Mouse (Mus musculus) limb, embryonic 11.5 days (tissue): Measurements from ENCODE around the gene Tbata. TPM values are rescaled to one million over a fixed set of nuclear protein-coding genes. Genes with fewer than 3 reads are reported as not detected.

Experiments used
- ATAC-seq: fragments of 200-750 bp; cut with Nextera tagmentation; 2 replicates; pipeline ENCODE4 v1.8.0; 2017; ENCODE audit warnings: low read depth; ENCODE audit not compliant: insufficient number of reproducible peaks, low FRiP score, low TSS enrichment
- DNase-seq: peaks from one replicate; pipeline ENCODE4 v3.0.0-alpha.2; 2015; ENCODE audit warnings: low spot score
- H3K27ac ChIP-seq: fragments of 300-500 bp; sonication (generic); replicated peaks from 2 replicates; pipeline ENCODE4 v1.5.1; 2014; ENCODE audit warnings: low read depth, mild to moderate bottlenecking, low read length
- H3K27me3 ChIP-seq: fragments of 300-500 bp; sonication (generic); 2 replicates; pipeline ENCODE4 v1.6.1; 2014; ENCODE audit warnings: mild to moderate bottlenecking, low read length, mixed read lengths; ENCODE audit not compliant: control insufficient read depth, insufficient read depth
- H3K36me3 ChIP-seq: fragments of 300-500 bp; sonication (generic); 2 replicates; pipeline ENCODE4 v1.6.1; 2014; ENCODE audit warnings: mild to moderate bottlenecking, low read length, moderate library complexity, mixed read lengths; ENCODE audit not compliant: control insufficient read depth, insufficient read depth
- H3K4me1 ChIP-seq: fragments of 300-500 bp; sonication (generic); 2 replicates; pipeline ENCODE4 v1.6.1; 2014; ENCODE audit warnings: low read length, mixed read lengths; ENCODE audit not compliant: control insufficient read depth, insufficient read depth
- H3K4me2 ChIP-seq: fragments of 300-500 bp; sonication (generic); 2 replicates; pipeline ENCODE4 v1.6.1; 2014; ENCODE audit warnings: low read depth, mild to moderate bottlenecking, moderate library complexity; ENCODE audit not compliant: severe bottlenecking
- H3K4me3 ChIP-seq: fragments of 300-500 bp; sonication (generic); 2 replicates; pipeline ENCODE4 v1.5.1; 2014; ENCODE audit warnings: low read depth, low read length
- H3K9ac ChIP-seq: fragments of 300-500 bp; sonication (generic); 2 replicates; pipeline ENCODE4 v1.6.1; 2014; ENCODE audit warnings: mild to moderate bottlenecking, low read length
- H3K9me3 ChIP-seq: fragments of 300-500 bp; sonication (generic); 2 replicates; pipeline ENCODE4 v1.6.1; 2016; ENCODE audit warnings: low read length; ENCODE audit not compliant: control insufficient read depth
- WGBS: fragments of 180-500 bp; shearing (Covaris S2); extraction: QIAGEN DNeasy Blood & Tissue Kit; methylation state at CpG from one replicate; pipeline ENCODE4 v1.1.7; 2014; 5-methylcytosine and 5-hydroxymethylcytosine counted together
- polyA plus RNA-seq: library from polyadenylated mRNA; unstranded; fragments of >200 nt; fragmentation: Nextera tagmentation; extraction: Ambion mirVana; gene quantifications from 2 replicates; pipeline ENCODE4 v1.2.1, GENCODE M21; 2014

The Tbata gene
- polyA plus RNA-seq, 1 experiment from 2014 or later, result not detected

DNA sequence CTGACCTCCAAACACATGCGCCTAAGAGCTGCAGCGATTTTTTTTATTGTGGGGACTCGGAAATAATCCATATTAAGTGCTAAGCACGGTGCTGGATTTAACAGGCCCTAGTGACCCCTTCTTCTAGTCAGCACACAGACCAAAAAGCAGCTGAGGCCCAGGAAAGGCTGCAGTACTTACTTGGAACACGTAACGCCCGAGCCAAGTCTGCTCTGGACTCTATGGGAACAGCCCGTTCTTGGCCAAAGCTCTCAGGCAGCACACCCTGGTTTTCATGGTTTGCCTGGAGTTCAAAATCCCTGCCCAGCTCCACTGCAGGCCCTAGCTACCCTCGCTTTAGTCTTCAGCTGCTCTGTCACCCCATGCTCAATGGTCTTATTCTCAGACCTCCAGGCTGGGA is 22.9 kb downstream of the Tbata start:
- ATAC-seq, result no peak
- no peaks in the 10 kb centered on the region for H3K4me1 ChIP-seq
- H3K9ac ChIP-seq, result no peak overlapping the region
- H3K4me3 ChIP-seq, result no peak overlapping the region
- H3K9me3 ChIP-seq, result no peaks in the 10 kb centered on the region
- no peaks in the 10 kb centered on the region for H3K36me3 ChIP-seq
- no peak for DNase-seq
- WGBS, result 77% methylated on average over 9 of the region's 9 CpGs
- H3K27ac ChIP-seq, result no peak overlapping the region
- no peak overlapping the region for H3K4me2 ChIP-seq
- H3K27me3 ChIP-seq, result no peaks in the 10 kb centered on the region

DNA sequence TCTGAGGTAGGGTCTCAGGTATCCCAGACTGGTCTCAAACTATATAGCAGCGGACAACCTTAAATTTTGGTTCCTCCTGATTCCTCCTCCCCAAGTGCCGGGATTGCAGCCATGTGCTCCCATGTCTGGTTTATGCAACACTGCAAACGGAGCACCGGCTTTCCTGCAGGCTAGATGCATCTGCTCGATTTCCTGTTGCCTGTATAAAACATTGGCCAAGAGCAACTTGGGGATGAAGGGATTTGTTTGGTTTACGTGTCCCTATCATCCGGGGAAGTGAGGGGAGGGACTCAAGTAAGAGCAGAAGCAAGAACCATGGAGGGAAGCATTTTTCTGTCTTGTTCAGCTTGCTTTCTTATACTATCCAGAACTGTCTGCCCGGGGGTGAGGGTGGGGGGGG is 23.5 kb downstream of the Tbata start:
- Histone ChIP-seq H3K4me1 (no peaks in the 10 kb centered on the region), H3K27me3 (no peaks in the 10 kb centered on the region), H3K36me3 (no peaks in the 10 kb centered on the region), H3K9ac (no peak overlapping the region), H3K27ac (no peak overlapping the region), H3K4me2 (no peak overlapping the region), H3K4me3 (no peak overlapping the region), H3K9me3 (no peaks in the 10 kb centered on the region)
- no peak for ATAC-seq
- WGBS, result 83% methylated on average over 8 of the region's 8 CpGs
- DNase-seq, result no peak

DNA sequence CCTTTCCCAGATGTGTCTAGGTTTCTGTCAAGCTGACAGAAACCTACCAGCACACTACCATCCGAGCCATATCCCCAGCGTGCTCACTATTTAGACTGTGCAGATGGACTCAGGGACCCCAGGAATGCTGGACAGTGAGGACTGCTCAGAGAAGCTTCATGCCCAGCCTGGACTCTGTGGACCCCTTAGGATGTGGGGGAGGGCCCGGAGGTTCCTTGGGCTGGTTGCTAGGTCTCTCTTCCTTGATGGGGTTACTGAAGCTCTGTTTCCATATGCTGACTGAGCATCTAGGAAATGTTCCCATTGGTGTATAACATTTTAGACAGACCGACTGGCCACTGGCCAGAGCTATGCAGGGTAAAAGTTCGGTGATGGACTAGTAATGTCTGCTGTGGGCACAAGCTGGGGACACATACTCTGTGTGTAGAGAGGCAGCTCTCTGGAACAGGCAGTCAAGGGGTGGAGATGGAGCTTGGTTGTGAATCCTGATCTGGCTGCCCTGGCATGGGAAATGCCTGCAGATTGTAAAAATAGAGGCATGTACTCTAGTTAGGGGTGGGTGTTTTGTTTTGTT is 24.1 kb downstream of the Tbata start:
- Histone ChIP-seq H3K27me3 (no peaks in the 10 kb centered on the region), H3K36me3 (no peaks in the 10 kb centered on the region), H3K9me3 (no peaks in the 10 kb centered on the region), H3K4me1 (no peaks in the 10 kb centered on the region), H3K9ac (no peak overlapping the region), H3K27ac (no peak overlapping the region), H3K4me2 (no peak overlapping the region), H3K4me3 (no peak overlapping the region)
- no peak for ATAC-seq
- 88% methylated on average over 5 of the region's 5 CpGs for WGBS
- DNase-seq, result no peak

DNA sequence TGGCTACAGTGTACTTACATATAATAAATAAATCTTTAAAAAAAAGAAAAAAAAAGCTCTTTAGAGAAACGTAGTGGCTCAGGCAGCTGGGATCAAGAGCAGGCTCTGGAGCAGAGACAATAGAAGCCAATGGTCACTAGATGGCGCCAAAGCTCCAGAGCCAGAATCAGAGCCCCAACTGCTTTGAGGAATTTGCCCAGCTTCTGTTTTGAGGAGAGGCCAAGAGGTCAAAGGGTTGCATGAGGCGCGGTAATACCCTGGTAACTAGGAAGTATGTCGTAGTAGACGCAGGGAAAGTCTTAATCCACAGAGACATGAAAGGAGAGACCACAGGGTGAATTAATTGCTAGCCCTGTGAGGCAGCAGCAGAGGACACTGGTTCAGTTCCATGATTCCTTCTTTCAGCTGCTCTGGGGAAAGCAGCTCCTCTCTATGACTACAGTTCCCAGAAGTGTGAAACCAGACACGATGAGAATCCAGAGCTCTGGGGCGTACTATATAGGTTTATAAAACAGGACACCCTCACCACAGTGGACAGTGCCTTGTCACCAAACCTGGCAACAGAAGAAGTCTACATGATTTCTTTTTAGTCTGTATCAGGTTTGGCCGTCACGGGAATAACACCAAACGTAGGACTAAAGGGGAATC is 27.9 kb downstream of the Tbata start:
- H3K9ac ChIP-seq, result no peak overlapping the region
- no peak; the same call in 1 of the 2 replicates for ATAC-seq
- WGBS, result 29% methylated on average over 11 of the region's 11 CpGs

DNA sequence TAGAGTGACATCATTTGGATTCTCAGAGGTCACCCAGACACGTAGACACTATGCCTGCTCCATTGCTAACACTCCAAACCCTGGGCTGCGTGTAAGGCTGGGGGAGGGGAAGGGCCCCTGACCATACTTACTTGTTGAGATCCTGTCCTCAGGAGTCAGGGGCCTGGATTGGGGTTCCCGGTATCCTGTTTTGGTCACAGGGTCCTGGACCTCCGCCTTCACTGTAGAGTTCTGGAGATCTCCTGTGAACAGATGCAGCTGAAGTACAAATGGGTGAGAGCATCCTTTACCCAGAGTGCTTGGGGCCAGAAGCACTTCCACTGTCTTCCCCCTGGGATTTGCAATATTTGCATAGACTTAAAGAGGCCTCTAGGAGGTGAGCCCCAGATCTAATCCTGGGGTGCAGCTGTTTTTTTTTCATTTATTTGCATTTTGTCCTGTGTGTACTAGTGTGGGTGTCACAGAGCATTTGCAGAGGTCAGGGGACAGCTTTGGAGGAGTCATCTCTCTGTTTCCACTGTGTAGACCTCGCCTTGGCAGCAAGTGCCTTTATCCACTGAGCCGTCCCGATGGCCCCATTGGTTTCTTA is 28.6 kb downstream of the Tbata start:
- no peak overlapping the region for H3K4me3 ChIP-seq
- no peak overlapping the region for H3K9ac ChIP-seq
- no peaks in the 10 kb centered on the region for H3K9me3 ChIP-seq
- H3K4me2 ChIP-seq, result no peak overlapping the region
- DNase-seq (no peak), ATAC-seq (no peak; the same call in 1 of the 2 replicates)
- no peaks in the 10 kb centered on the region for H3K27me3 ChIP-seq
- H3K36me3 ChIP-seq, result no peaks in the 10 kb centered on the region
- WGBS, result 75% methylated on average over 7 of the region's 7 CpGs
- H3K27ac ChIP-seq, result no peak overlapping the region
- H3K4me1 ChIP-seq, result no peaks in the 10 kb centered on the region; the same call in 1 of the 2 replicates

More for the DNA sequence above, 27.9 kb downstream of the Tbata start:
- no peaks in the 10 kb centered on the region for H3K9me3 ChIP-seq
- no peaks in the 10 kb centered on the region for H3K27me3 ChIP-seq
- no peaks in the 10 kb centered on the region; the same call in 1 of the 2 replicates for H3K4me1 ChIP-seq
- no peaks in the 10 kb centered on the region for H3K36me3 ChIP-seq
- H3K27ac ChIP-seq, result no peak overlapping the region
- peak; percentile 90 for DNase-seq
- H3K4me3 ChIP-seq, result no peak overlapping the region
- H3K4me2 ChIP-seq, result no peak overlapping the region

DNA sequence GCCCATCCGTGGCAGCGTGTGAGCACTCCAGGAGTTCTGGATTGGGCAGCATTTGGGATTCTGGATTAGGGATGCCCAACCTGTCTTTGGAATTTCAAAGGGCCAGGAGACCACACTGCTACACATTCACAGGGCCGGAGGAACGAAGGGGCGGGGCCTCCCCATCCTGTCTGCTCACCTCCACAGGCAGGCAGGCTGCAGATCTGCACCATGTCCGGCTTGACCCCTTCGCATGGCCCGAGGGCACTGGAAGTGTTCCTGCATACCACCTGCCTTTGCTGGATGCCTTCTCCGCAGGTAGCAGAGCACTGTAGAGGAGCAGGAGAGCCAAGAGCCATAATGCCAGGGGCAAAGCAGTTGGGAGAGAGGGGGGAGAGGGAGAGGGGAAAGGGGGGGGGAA is 29.2 kb downstream of the Tbata start:
- Histone ChIP-seq H3K4me3 (no peak overlapping the region), H3K4me2 (no peak overlapping the region), H3K9ac (no peak overlapping the region), H3K4me1 (no peaks in the 10 kb centered on the region; the same call in 1 of the 2 replicates), H3K36me3 (no peaks in the 10 kb centered on the region), H3K27ac (no peak overlapping the region), H3K9me3 (no peaks in the 10 kb centered on the region), H3K27me3 (no peaks in the 10 kb centered on the region)
- no peak for DNase-seq
- ATAC-seq, result no peak
- WGBS, result 44% methylated on average over 9 of the region's 9 CpGs

DNA sequence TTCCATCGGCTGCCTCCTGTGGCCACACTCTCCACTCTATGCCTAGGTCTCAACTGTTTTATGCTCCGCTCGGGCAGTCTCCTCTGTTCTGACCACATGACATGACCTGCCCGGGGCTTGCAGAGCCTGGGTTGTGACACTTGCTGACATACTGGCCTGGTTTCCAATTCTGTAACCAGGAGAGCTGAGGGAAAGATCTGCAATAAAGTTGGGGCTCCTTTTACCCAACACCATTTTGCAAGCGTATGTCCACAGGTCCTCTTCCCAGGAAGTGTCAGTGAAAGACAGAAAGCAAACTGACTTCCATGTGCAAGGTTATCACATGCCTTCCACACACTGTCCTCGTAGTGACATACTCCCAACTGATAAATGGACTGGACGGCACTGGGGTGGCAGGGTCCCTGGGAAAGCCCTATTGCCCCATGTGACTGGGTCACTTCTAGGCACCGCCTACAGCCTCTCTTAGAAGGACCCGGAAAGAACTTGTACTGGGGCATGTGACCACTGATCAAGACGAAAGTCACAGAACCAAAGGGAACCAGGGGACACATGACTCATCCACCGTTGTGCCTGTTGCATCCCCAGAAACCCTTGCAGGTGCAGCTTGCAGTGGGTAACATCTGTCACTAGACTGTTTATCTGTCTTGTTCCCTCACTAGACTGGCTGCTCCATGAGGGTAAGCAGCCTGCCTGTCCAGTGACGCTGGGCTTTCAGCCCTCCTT is 30.0 kb downstream of the Tbata start:
- H3K4me1 ChIP-seq, result no peaks in the 10 kb centered on the region; the same call in 1 of the 2 replicates
- ATAC-seq, result no peak

DNA sequence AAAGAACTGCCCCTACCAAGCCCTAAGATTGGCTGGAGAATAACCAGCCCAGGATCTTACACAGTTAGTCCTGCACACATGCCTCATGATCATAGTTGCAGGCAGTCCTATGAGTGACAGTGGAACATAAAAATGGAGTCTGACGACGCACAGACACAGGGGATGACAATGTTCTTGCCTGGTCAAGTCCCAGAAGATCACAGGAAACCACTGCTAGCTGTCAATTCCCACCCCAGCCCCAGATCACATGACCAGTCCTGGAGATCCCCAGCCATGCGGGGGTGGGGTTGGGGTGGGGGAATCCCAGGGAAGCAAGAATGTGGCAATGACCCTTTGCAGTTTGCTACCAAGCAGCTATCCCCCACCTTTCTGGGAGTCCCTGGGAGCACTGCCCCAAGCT is 32.2 kb downstream of the Tbata start:
- DNase-seq (no peak), ATAC-seq (no peak)
- Histone ChIP-seq H3K4me3 (no peak overlapping the region), H3K4me2 (no peak overlapping the region), H3K36me3 (no peaks in the 10 kb centered on the region), H3K9ac (no peak overlapping the region), H3K27ac (no peak overlapping the region), H3K4me1 (no peaks in the 10 kb centered on the region; the same call in 1 of the 2 replicates), H3K27me3 (no peaks in the 10 kb centered on the region), H3K9me3 (no peaks in the 10 kb centered on the region)
- 62% methylated on average over 3 of the region's 3 CpGs for WGBS

More for the DNA sequence above, 30.0 kb downstream of the Tbata start:
- no peak overlapping the region for H3K4me3 ChIP-seq
- WGBS, result 79% methylated on average over 12 of the region's 12 CpGs
- H3K9me3 ChIP-seq, result no peaks in the 10 kb centered on the region
- no peak overlapping the region for H3K4me2 ChIP-seq
- no peak overlapping the region for H3K27ac ChIP-seq
- H3K27me3 ChIP-seq, result no peaks in the 10 kb centered on the region
- DNase-seq, result no peak
- no peaks in the 10 kb centered on the region for H3K36me3 ChIP-seq
- no peak overlapping the region for H3K9ac ChIP-seq
